Mouse (Mus musculus) stomach, embryonic 14.5 days (tissue): ENCODE data around the gene Opn4. TPM values are rescaled to one million over a fixed set of nuclear protein-coding genes. Genes with fewer than 3 reads are reported as not detected.
A peak's percentile ranks its signal among the peaks of the same experiment; 100 is the strongest.

Experiments
- ATAC-seq: fragments of 200-750 bp; cut with Nextera tagmentation; 2 replicates; pipeline ENCODE4 v1.8.0; 2017; ENCODE audit warnings: low read depth, moderate TSS enrichment; ENCODE audit not compliant: insufficient number of reproducible peaks, insufficient read depth, low FRiP score
- H3K27ac ChIP-seq: fragments of 300-500 bp; sonication (generic); 2 replicates; pipeline ENCODE4 v1.5.1; 2014; ENCODE audit warnings: mild to moderate bottlenecking, low read length, moderate library complexity, mixed read lengths
- H3K27me3 ChIP-seq: fragments of 300-500 bp; sonication (generic); 2 replicates; pipeline ENCODE4 v1.6.1; 2014; ENCODE audit warnings: low read length, control low read depth, mixed read lengths; ENCODE audit not compliant: control insufficient read depth, insufficient read depth
- H3K36me3 ChIP-seq: fragments of 300-500 bp; sonication (generic); 2 replicates; pipeline ENCODE4 v1.6.1; 2014; ENCODE audit warnings: mild to moderate bottlenecking, control low read depth, low read length, moderate library complexity, mixed read lengths; ENCODE audit not compliant: control insufficient read depth, insufficient read depth
- H3K4me1 ChIP-seq: fragments of 300-500 bp; sonication (generic); 2 replicates; pipeline ENCODE4 v1.6.1; 2014; ENCODE audit warnings: low read length, control low read depth, mixed read lengths; ENCODE audit not compliant: control insufficient read depth, insufficient read depth
- H3K4me2 ChIP-seq: fragments of 300-500 bp; sonication (generic); replicated peaks from 2 replicates; pipeline ENCODE4 v1.6.1; 2014; ENCODE audit warnings: low read depth, low read length, control low read depth
- H3K4me3 ChIP-seq: fragments of 300-500 bp; sonication (generic); 2 replicates; pipeline ENCODE4 v1.5.1; 2014; ENCODE audit warnings: low read depth, low read length, control low read depth
- H3K9ac ChIP-seq: fragments of 300-500 bp; sonication (generic); replicated peaks from 2 replicates; pipeline ENCODE4 v1.6.1; 2014; ENCODE audit warnings: low read depth, mild to moderate bottlenecking, control low read depth, low read length, moderate library complexity, mixed read lengths
- H3K9me3 ChIP-seq: fragments of 300-500 bp; sonication (generic); 2 replicates; pipeline ENCODE4 v1.6.1; 2016; ENCODE audit warnings: low read depth, low read length, control low read depth; ENCODE audit not compliant: control insufficient read depth
- WGBS: fragments of 180-500 bp; shearing (Covaris S2); extraction: QIAGEN DNeasy Blood & Tissue Kit; methylation state at CpG from one replicate; pipeline ENCODE4 v1.1.7; 2014; 5-methylcytosine and 5-hydroxymethylcytosine counted together
- polyA plus RNA-seq: library from polyadenylated mRNA; unstranded; fragments of >200 nt; fragmentation: Nextera tagmentation; extraction: Ambion mirVana; gene quantifications from 2 replicates; pipeline ENCODE4 v1.2.1, GENCODE M21; 2014

The Opn4 gene
- polyA plus RNA-seq, 1 experiment from 2014 or later: not detected

DNA sequence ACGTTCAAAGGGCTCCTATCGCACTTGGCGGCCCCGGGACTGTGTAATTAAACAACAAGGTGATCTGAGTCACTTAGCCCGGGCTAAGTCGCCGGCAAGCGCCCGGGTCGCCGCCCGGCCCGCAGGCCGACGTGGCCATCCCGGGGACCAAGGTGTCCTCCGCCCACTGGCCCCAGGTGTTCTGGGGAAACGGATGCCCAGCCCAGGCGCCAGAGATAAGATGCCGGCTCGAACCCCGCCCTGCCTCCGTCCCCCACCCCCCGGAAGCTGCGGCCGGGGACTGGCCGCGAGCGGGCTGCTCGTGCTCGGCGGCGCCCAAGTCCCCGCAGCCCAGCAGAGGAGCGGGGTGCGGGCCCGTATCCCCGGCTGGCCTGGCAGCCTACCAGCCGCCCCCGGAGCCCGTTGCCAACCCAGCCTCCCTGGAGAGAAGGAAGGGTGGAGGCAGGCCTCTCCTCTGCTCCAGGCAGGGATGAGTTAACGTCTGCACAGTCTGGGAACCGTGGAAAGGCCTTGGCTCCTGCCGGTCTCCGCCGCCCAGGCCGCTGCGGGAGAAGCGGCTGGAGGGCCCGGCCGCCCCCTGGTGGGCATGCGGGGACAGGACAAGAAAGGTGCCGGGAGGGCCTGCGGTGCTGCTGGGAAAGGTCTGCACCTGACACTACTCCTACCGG is 50.8 kb downstream of the Opn4 start:
- Histone ChIP-seq H3K4me3 (peak overlapping the region; percentile 78), H3K36me3 (no peaks in the 10 kb centered on the region), H3K9me3 (no peaks in the 10 kb centered on the region), H3K4me1 (peaks cover 4% of the 10 kb centered on the region; the same call in 1 of the 2 replicates), H3K4me2 (peak overlapping the region; percentile 77), H3K27me3 (no peaks in the 10 kb centered on the region), H3K9ac (peak overlapping the region; percentile 69), H3K27ac (peak overlapping the region; percentile 91)
- under 1% methylated on average over 54 of the region's 55 CpGs for WGBS
- peak; percentile 93 for ATAC-seq

DNA sequence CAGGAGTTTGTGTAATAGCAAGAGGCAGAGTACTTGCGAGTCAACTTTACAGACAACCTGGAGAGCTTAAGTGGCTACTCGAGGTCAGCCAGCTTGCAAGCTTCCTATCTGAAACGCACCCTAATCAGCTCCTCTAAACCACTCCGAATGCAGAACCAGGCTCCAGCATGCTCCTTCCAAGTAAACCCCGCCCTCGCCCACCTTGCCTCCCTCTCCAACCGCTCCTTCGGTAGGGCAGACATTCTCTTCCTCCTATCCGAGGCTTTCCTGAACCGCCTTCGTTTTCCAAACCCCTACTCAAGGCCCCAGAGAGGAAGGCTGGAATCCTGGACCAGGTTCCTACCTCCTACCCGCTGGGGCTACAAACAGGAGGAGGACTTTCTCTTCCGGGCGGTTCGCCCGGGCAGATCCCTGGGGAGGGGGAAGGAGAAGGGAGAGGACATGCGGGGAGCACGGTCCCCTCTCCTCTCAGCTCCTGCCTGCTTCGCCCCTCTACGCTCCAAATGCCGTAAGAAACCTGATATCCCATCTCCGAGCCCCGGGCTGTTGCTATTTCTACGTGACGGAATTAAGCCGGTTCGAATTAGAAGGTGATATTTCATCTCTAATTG is 51.4 kb downstream of the Opn4 start:
- H3K9me3 ChIP-seq: no peaks in the 10 kb centered on the region
- no peaks in the 10 kb centered on the region for H3K27me3 ChIP-seq
- H3K4me3 ChIP-seq: peak overlapping the region; percentile 78
- H3K36me3 ChIP-seq: no peaks in the 10 kb centered on the region
- peak; percentile 64 for ATAC-seq
- under 1% methylated on average over 27 of the region's 27 CpGs for WGBS
- H3K27ac ChIP-seq: peak overlapping the region; percentile 91
- peak overlapping the region; percentile 77 for H3K4me2 ChIP-seq
- peaks cover 4% of the 10 kb centered on the region; the same call in 1 of the 2 replicates for H3K4me1 ChIP-seq
- H3K9ac ChIP-seq: peak overlapping the region; percentile 69

DNA sequence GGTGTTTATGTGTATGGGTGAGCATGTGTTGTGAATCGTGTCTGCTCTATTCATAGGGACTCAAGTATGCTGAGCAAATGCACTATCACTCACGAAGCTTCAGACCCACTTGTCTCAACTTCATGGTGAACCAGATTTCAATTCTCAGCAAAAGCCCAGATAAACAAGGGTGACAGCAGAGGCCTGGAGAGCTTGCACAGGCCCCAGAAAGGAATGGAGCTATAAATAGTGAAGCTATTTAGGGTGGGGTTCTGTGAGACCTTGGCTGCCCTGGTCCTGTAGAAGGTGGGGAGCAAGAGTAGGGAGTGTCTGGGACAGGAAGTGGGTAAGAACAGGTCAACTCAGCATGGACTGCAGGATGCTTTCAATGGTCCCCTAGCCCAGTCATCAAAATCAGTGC is 55.4 kb downstream of the Opn4 start:
- no peaks in the 10 kb centered on the region for H3K9me3 ChIP-seq
- H3K9ac ChIP-seq: no peak overlapping the region
- H3K27me3 ChIP-seq: no peaks in the 10 kb centered on the region
- H3K4me2 ChIP-seq: no peak overlapping the region
- H3K4me1 ChIP-seq: peaks cover 8% of the 10 kb centered on the region; the same call in 1 of the 2 replicates
- H3K36me3 ChIP-seq: no peaks in the 10 kb centered on the region
- peak overlapping the region; percentile 23; the same call in 1 of the 2 replicates for H3K27ac ChIP-seq
- WGBS: 56% methylated on average over 2 of the region's 2 CpGs
- no peak for ATAC-seq
- H3K4me3 ChIP-seq: no peak overlapping the region

DNA sequence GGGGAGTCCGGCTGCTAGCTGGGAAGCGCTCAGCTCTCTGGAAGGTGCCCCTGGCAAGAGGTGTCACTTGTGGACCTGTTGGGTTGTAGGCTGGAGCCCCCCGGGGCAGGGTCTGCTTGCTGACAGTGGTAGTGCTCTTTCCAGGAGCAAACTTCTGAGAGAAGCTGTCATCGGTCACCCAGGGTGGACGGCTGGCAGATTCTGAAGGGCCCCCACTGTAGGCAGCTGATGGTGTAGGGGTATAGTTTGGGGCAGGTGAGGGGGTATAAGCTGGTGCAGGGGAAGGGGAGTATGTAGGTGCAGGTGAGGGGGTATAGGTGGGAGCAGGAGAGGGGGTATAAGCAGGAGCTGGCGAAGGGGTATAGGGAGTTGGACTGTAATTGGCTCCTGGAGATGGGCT is 55.9 kb downstream of the Opn4 start:
- no peak overlapping the region for H3K4me2 ChIP-seq
- 83% methylated on average over 6 of the region's 6 CpGs for WGBS
- no peak overlapping the region for H3K4me3 ChIP-seq
- H3K27me3 ChIP-seq: no peaks in the 10 kb centered on the region
- ATAC-seq: no peak
- H3K36me3 ChIP-seq: no peaks in the 10 kb centered on the region
- no peak overlapping the region for H3K9ac ChIP-seq
- no peak overlapping the region for H3K27ac ChIP-seq
- H3K9me3 ChIP-seq: no peaks in the 10 kb centered on the region
- peaks cover 8% of the 10 kb centered on the region; the same call in 1 of the 2 replicates for H3K4me1 ChIP-seq

DNA sequence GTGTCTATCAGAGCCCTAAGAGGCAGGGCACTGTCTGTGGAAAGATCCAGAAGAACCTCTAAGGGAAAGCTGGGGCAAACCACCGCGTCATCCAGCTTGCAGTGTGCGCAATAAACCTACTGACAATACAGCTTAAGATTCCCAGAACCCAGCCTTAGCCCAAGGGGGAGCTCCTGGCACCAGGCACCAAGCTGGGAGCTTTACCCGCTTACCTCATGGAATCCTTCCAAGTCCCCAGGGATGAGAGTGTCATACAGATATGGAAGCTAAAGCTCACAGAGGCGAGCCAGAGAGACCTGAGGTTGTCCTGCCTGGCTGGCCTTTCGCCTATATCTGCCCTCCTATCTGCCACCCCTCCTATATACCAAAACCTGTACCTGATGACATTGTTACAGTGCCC is 56.3 kb downstream of the Opn4 start:
- H3K9me3 ChIP-seq: no peaks in the 10 kb centered on the region
- ATAC-seq: no peak
- no peaks in the 10 kb centered on the region for H3K27me3 ChIP-seq
- no peak overlapping the region for H3K4me2 ChIP-seq
- H3K9ac ChIP-seq: no peak overlapping the region
- no peak overlapping the region for H3K27ac ChIP-seq
- peaks cover 8% of the 10 kb centered on the region; the same call in 1 of the 2 replicates for H3K4me1 ChIP-seq
- H3K4me3 ChIP-seq: no peak overlapping the region
- H3K36me3 ChIP-seq: no peaks in the 10 kb centered on the region
- 84% methylated on average over 6 of the region's 6 CpGs for WGBS

DNA sequence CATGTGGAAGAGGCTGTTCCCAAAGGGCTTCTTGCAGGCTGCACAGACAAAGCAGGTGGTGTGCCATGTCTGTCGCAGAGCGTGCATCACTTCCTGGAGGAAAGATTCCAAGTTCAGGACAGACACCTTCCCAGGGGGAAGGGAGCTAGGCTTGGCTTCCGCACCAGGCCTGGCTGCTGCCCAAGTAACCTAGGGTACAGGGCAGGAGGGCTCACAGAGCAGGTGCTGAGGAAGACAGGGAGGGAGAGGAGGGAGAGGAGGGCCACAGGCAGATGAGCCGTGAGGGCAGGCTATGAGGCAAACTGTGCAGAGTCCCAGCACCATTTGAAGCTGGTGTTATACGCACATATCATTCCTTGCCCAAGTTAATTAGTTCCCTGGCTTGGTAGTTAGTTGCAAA is 58.0 kb downstream of the Opn4 start:
- peak overlapping the region; percentile 92; the same call in 1 of the 2 replicates for H3K27ac ChIP-seq

DNA sequence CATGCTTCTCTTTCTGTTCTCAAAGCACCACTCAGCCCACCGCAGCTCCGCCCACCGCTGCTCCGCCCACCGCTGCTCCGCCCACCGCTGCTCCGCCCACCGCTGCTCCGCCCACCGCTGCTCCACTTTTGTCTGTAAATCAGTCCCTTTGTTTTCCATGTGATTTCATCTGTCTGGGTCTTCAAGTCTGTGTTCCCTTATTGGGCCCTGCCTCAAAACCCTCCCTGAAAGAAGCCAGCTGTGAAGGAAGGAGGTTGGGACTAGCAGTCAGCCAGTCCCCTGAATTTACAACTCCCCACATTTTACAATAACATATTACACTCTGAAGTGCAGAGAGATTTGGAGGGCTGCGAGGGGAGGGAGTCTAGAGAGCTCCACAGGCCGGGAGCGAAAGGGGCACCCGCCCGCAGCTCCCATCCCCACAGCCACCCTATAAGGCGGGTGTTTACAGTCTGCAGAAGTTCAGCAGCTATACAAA is 59.2 kb downstream of the Opn4 start:
- Histone ChIP-seq H3K4me1 (peaks cover 8% of the 10 kb centered on the region; the same call in 1 of the 2 replicates), H3K9me3 (no peaks in the 10 kb centered on the region), H3K4me3 (no peak overlapping the region), H3K27me3 (no peaks in the 10 kb centered on the region), H3K9ac (no peak overlapping the region), H3K27ac (peak overlapping the region; percentile 92), H3K36me3 (no peaks in the 10 kb centered on the region), H3K4me2 (peak overlapping the region; percentile 22; the same call in 1 of the 2 replicates)
- 10% methylated on average over 17 of the region's 17 CpGs for WGBS
- peak; percentile 84 for ATAC-seq

More for the DNA sequence above, 58.0 kb downstream of the Opn4 start:
- Histone ChIP-seq H3K9ac (no peak overlapping the region), H3K4me2 (no peak overlapping the region), H3K27me3 (no peaks in the 10 kb centered on the region), H3K4me1 (peaks cover 8% of the 10 kb centered on the region; the same call in 1 of the 2 replicates), H3K9me3 (no peaks in the 10 kb centered on the region), H3K36me3 (no peaks in the 10 kb centered on the region), H3K4me3 (no peak overlapping the region)
- 82% methylated on average over 5 of the region's 5 CpGs for WGBS
- ATAC-seq: no peak
